Mouse (Mus musculus) heart, embryonic 10.5 days (tissue): Measurements from ENCODE around the gene Xxylt1. TPM values are rescaled to one million over a fixed set of nuclear protein-coding genes. Genes with fewer than 3 reads are reported as not detected.

Source experiments
- DNase-seq: peaks from one replicate; pipeline ENCODE4 v3.0.0-alpha.2; 2017; ENCODE audit warnings: low spot score
- H3K27ac ChIP-seq: fragments of 300-500 bp; sonication (generic); 2 replicates; pipeline ENCODE4 v1.5.1; 2016; ENCODE audit warnings: mild to moderate bottlenecking
- H3K27me3 ChIP-seq: fragments of 300-500 bp; sonication (generic); 2 replicates; pipeline ENCODE4 v1.6.1; 2016; ENCODE audit warnings: mild to moderate bottlenecking; ENCODE audit not compliant: poor library complexity, insufficient read depth, severe bottlenecking
- H3K36me3 ChIP-seq: fragments of 300-500 bp; sonication (generic); 2 replicates; pipeline ENCODE4 v1.6.1; 2016; ENCODE audit warnings: mild to moderate bottlenecking, moderate library complexity
- H3K4me1 ChIP-seq: fragments of 300-500 bp; sonication (generic); 2 replicates; pipeline ENCODE4 v1.6.1; 2016; ENCODE audit warnings: mild to moderate bottlenecking
- H3K4me3 ChIP-seq: fragments of 300-500 bp; sonication (generic); 2 replicates; pipeline ENCODE4 v1.5.1; 2016; ENCODE audit warnings: mild to moderate bottlenecking, moderate library complexity
- H3K9me3 ChIP-seq: fragments of 300-500 bp; sonication (generic); 2 replicates; pipeline ENCODE4 v1.6.1; 2016; ENCODE audit warnings: mild to moderate bottlenecking, moderate library complexity
- WGBS: fragments of 180-500 bp; shearing (Covaris S2); methylation state at CpG from one replicate; pipeline ENCODE4 v1.1.7; 2016; 5-methylcytosine and 5-hydroxymethylcytosine counted together
- polyA plus RNA-seq: library from polyadenylated mRNA; unstranded; fragments of >200 nt; fragmentation: Nextera tagmentation; extraction: Ambion mirVana; gene quantifications from 2 replicates; pipeline ENCODE4 v1.2.1, GENCODE M21; 2016

Gene Xxylt1
- polyA plus RNA-seq, 1 experiment from 2014 or later, result 15.0 TPM

GRCm38 (mm10) chr16:30994296-30994695 is 86.9 kb downstream of the Xxylt1 start:
- DNase-seq, result no peak
- no peaks in the 10 kb centered on the region for H3K27me3 ChIP-seq
- no peaks in the 10 kb centered on the region for H3K9me3 ChIP-seq
- 66% methylated on average over 7 of the region's 7 CpGs for WGBS
- H3K4me3 ChIP-seq, result no peak overlapping the region
- H3K4me1 ChIP-seq, result peaks cover 29% of the 10 kb centered on the region
- no peaks in the 10 kb centered on the region for H3K36me3 ChIP-seq
- no peak overlapping the region for H3K27ac ChIP-seq

GRCm38 (mm10) chr16:30992568-30992967 is 88.7 kb downstream of the Xxylt1 start:
- Histone ChIP-seq H3K4me1 (peaks cover 29% of the 10 kb centered on the region), H3K36me3 (no peaks in the 10 kb centered on the region), H3K4me3 (no peak overlapping the region), H3K9me3 (no peaks in the 10 kb centered on the region), H3K27me3 (no peaks in the 10 kb centered on the region), H3K27ac (no peak overlapping the region; the same call in 1 of the 2 replicates)
- no peak for DNase-seq
- 67% methylated on average over 5 of the region's 5 CpGs for WGBS

GRCm38 (mm10) chr16:30990661-30991060 is 90.6 kb downstream of the Xxylt1 start:
- H3K27ac ChIP-seq, result no peak overlapping the region
- 57% methylated on average over 2 of the region's 2 CpGs for WGBS
- no peaks in the 10 kb centered on the region for H3K27me3 ChIP-seq
- no peaks in the 10 kb centered on the region for H3K9me3 ChIP-seq
- no peak overlapping the region for H3K4me3 ChIP-seq
- no peak for DNase-seq
- H3K4me1 ChIP-seq, result peaks cover 24% of the 10 kb centered on the region; the same call in 1 of the 2 replicates
- H3K36me3 ChIP-seq, result no peaks in the 10 kb centered on the region

GRCm38 (mm10) chr16:30988225-30988624 is 93.0 kb downstream of the Xxylt1 start:
- 85% methylated on average over 6 of the region's 6 CpGs for WGBS
- Histone ChIP-seq H3K4me1 (peaks cover 24% of the 10 kb centered on the region), H3K36me3 (no peaks in the 10 kb centered on the region), H3K27me3 (no peaks in the 10 kb centered on the region), H3K27ac (no peak overlapping the region), H3K9me3 (no peaks in the 10 kb centered on the region), H3K4me3 (no peak overlapping the region)
- DNase-seq, result no peak

GRCm38 (mm10) chr16:30987684-30988083 is 93.5 kb downstream of the Xxylt1 start:
- Histone ChIP-seq H3K27ac (no peak overlapping the region), H3K9me3 (no peaks in the 10 kb centered on the region), H3K4me3 (no peak overlapping the region), H3K27me3 (no peaks in the 10 kb centered on the region), H3K36me3 (no peaks in the 10 kb centered on the region), H3K4me1 (peaks cover 24% of the 10 kb centered on the region)
- 74% methylated on average over 6 of the region's 6 CpGs for WGBS
- DNase-seq, result no peak

- 54% methylated on average over 17 of the region's 17 CpGs for WGBS
- Histone ChIP-seq H3K27ac (0 out of 2 replicates have a peak overlapping the region, but pooled peaks have one; percentile 3), H3K36me3 (no peaks in the 10 kb centered on the region), H3K4me1 (peaks cover 21% of the 10 kb centered on the region; the same call in 1 of the 2 replicates), H3K27me3 (no peaks in the 10 kb centered on the region), H3K4me3 (no peak overlapping the region), H3K9me3 (no peaks in the 10 kb centered on the region)
- no peak for DNase-seq
These were observed 96.2 kb downstream of the Xxylt1 start for GRCm38 (mm10) chr16:30984826-30985545.

GRCm38 (mm10) chr16:30984101-30984500 is 97.1 kb downstream of the Xxylt1 start:
- H3K27me3 ChIP-seq, result no peaks in the 10 kb centered on the region
- H3K36me3 ChIP-seq, result no peaks in the 10 kb centered on the region
- no peak overlapping the region for H3K27ac ChIP-seq
- no peaks in the 10 kb centered on the region for H3K9me3 ChIP-seq
- DNase-seq, result no peak
- no peak overlapping the region for H3K4me3 ChIP-seq
- 81% methylated on average over 5 of the region's 5 CpGs for WGBS
- H3K4me1 ChIP-seq, result peaks cover 21% of the 10 kb centered on the region; the same call in 1 of the 2 replicates

GRCm38 (mm10) chr16:30983699-30984098 is 97.5 kb downstream of the Xxylt1 start:
- H3K4me3 ChIP-seq, result no peak overlapping the region
- no peak for DNase-seq
- no peaks in the 10 kb centered on the region for H3K9me3 ChIP-seq
- H3K4me1 ChIP-seq, result peaks cover 21% of the 10 kb centered on the region; the same call in 1 of the 2 replicates
- no peaks in the 10 kb centered on the region for H3K36me3 ChIP-seq
- no peaks in the 10 kb centered on the region for H3K27me3 ChIP-seq
- H3K27ac ChIP-seq, result no peak overlapping the region
- WGBS, result 71% methylated on average over 6 of the region's 6 CpGs

- peaks cover 21% of the 10 kb centered on the region; the same call in 1 of the 2 replicates for H3K4me1 ChIP-seq
- no peaks in the 10 kb centered on the region for H3K9me3 ChIP-seq
- H3K4me3 ChIP-seq, result no peak overlapping the region
- WGBS, result 68% methylated on average over 4 of the region's 4 CpGs
- no peak overlapping the region for H3K27ac ChIP-seq
- no peaks in the 10 kb centered on the region for H3K27me3 ChIP-seq
- H3K36me3 ChIP-seq, result no peaks in the 10 kb centered on the region
- no peak for DNase-seq
These were observed 98.0 kb downstream of the Xxylt1 start for GRCm38 (mm10) chr16:30983281-30983680.

- 69% methylated on average over 10 of the region's 10 CpGs for WGBS
- no peak overlapping the region for H3K27ac ChIP-seq
These were observed 99.9 kb downstream of the Xxylt1 start for GRCm38 (mm10) chr16:30981345-30981744.

GRCm38 (mm10) chr16:30979905-30980304 is 101.3 kb downstream of the Xxylt1 start:
- Histone ChIP-seq H3K27me3 (no peaks in the 10 kb centered on the region), H3K27ac (no peak overlapping the region), H3K9me3 (no peaks in the 10 kb centered on the region), H3K4me3 (no peak overlapping the region), H3K36me3 (no peaks in the 10 kb centered on the region), H3K4me1 (peaks cover 24% of the 10 kb centered on the region)
- DNase-seq, result no peak
- 93% methylated on average over 11 of the region's 11 CpGs for WGBS

More at GRCm38 (mm10) chr16:30981345-30981744, 99.9 kb downstream of the Xxylt1 start:
- DNase-seq, result no peak
- Histone ChIP-seq H3K9me3 (no peaks in the 10 kb centered on the region), H3K4me3 (no peak overlapping the region), H3K4me1 (peaks cover 35% of the 10 kb centered on the region), H3K36me3 (no peaks in the 10 kb centered on the region), H3K27me3 (no peaks in the 10 kb centered on the region)

GRCm38 (mm10) chr16:30977728-30978127 is 103.5 kb downstream of the Xxylt1 start:
- peaks cover 30% of the 10 kb centered on the region for H3K4me1 ChIP-seq
- peak overlapping the region; percentile 73; the same call in 1 of the 2 replicates for H3K27ac ChIP-seq
- no peak overlapping the region for H3K4me3 ChIP-seq
- WGBS, result 56% methylated on average over 6 of the region's 6 CpGs
- no peaks in the 10 kb centered on the region for H3K36me3 ChIP-seq
- no peaks in the 10 kb centered on the region for H3K9me3 ChIP-seq
- DNase-seq, result no peak
- no peaks in the 10 kb centered on the region for H3K27me3 ChIP-seq

GRCm38 (mm10) chr16:30977186-30977585 is 104.0 kb downstream of the Xxylt1 start:
- Histone ChIP-seq H3K4me3 (peak overlapping the region; percentile 25; the same call in 1 of the 2 replicates), H3K9me3 (no peaks in the 10 kb centered on the region), H3K27me3 (no peaks in the 10 kb centered on the region), H3K36me3 (no peaks in the 10 kb centered on the region), H3K27ac (peak overlapping the region; percentile 73), H3K4me1 (peaks cover 34% of the 10 kb centered on the region)
- WGBS, result 2% methylated on average over 3 of the region's 3 CpGs
- DNase-seq, result peak; percentile 96
